Mouse (Mus musculus) splenic B cell, adult 2 months (primary cell): ENCODE measurements at regions not wholly inside any gene's neighbourhood (a gene's known extent, or its start where the extent isn't known, plus 50 kb on each side); places are given as distances from the start of the nearest gene placed in this dataset.
A peak's percentile ranks its signal among the peaks of the same experiment; 100 is the strongest.

Source experiments
- DNase-seq: peaks from one replicate; pipeline ENCODE4 v3.0.0-alpha.2; 2011; ENCODE audit warnings: low read depth, low spot score
- H3K27me3 ChIP-seq: 2 replicates; pipeline ENCODE4 v1.6.1; 2012; ENCODE audit warnings: mild to moderate bottlenecking, low read length, moderate library complexity, mixed read lengths; ENCODE audit not compliant: control insufficient read depth, poor library complexity, insufficient read depth, severe bottlenecking
- H3K36me3 ChIP-seq: 2 replicates; pipeline ENCODE4 v1.6.1; 2012; ENCODE audit warnings: mild to moderate bottlenecking, low read length, moderate library complexity, mixed read lengths; ENCODE audit not compliant: control insufficient read depth, poor library complexity, insufficient read depth, severe bottlenecking

GRCm38 (mm10) chr3:149625497-149625896, 635.1 kb upstream of the Adgrl2 start:
- H3K36me3 ChIP-seq: no peaks in the 10 kb centered on the region
- DNase-seq: no peak
- no peaks in the 10 kb centered on the region for H3K27me3 ChIP-seq

GRCm38 (mm10) chr3:149625066-149625465, 634.7 kb upstream of the Adgrl2 start:
- no peaks in the 10 kb centered on the region for H3K36me3 ChIP-seq
- no peaks in the 10 kb centered on the region for H3K27me3 ChIP-seq
- DNase-seq: no peak

GRCm38 (mm10) chr3:149623851-149624532, 633.6 kb upstream of the Adgrl2 start:
- H3K27me3 ChIP-seq: no peaks in the 10 kb centered on the region
- no peaks in the 10 kb centered on the region for H3K36me3 ChIP-seq
- DNase-seq: peak; percentile 77

GRCm38 (mm10) chr3:149603865-149604264, 613.5 kb upstream of the Adgrl2 start:
- Histone ChIP-seq H3K36me3 (no peaks in the 10 kb centered on the region), H3K27me3 (no peaks in the 10 kb centered on the region)
- no peak for DNase-seq

- no peak for DNase-seq
- H3K36me3 ChIP-seq: no peaks in the 10 kb centered on the region
- H3K27me3 ChIP-seq: no peaks in the 10 kb centered on the region
These were observed 610.9 kb upstream of the Adgrl2 start for GRCm38 (mm10) chr3:149601276-149601675.

GRCm38 (mm10) chr3:149594470-149594869, 604.1 kb upstream of the Adgrl2 start:
- Histone ChIP-seq H3K36me3 (no peaks in the 10 kb centered on the region), H3K27me3 (no peaks in the 10 kb centered on the region)
- DNase-seq: no peak

- Histone ChIP-seq H3K36me3 (no peaks in the 10 kb centered on the region), H3K27me3 (no peaks in the 10 kb centered on the region)
- no peak for DNase-seq
These were observed 595.4 kb upstream of the Adgrl2 start for GRCm38 (mm10) chr3:149585769-149586168.

GRCm38 (mm10) chr3:149581141-149581540, 590.8 kb upstream of the Adgrl2 start:
- Histone ChIP-seq H3K27me3 (no peaks in the 10 kb centered on the region), H3K36me3 (no peaks in the 10 kb centered on the region)
- no peak for DNase-seq

GRCm38 (mm10) chr3:149575678-149576077, 585.3 kb upstream of the Adgrl2 start:
- Histone ChIP-seq H3K36me3 (no peaks in the 10 kb centered on the region), H3K27me3 (no peaks in the 10 kb centered on the region)
- no peak for DNase-seq

- Histone ChIP-seq H3K27me3 (no peaks in the 10 kb centered on the region), H3K36me3 (no peaks in the 10 kb centered on the region)
- no peak for DNase-seq
These were observed 576.5 kb upstream of the Adgrl2 start for GRCm38 (mm10) chr3:149566853-149567252.

GRCm38 (mm10) chr3:149550231-149550951, 560.0 kb upstream of the Adgrl2 start:
- no peak for DNase-seq
- no peaks in the 10 kb centered on the region for H3K36me3 ChIP-seq
- no peaks in the 10 kb centered on the region for H3K27me3 ChIP-seq

GRCm38 (mm10) chr3:149547045-149547444, 556.7 kb upstream of the Adgrl2 start:
- Histone ChIP-seq H3K36me3 (no peaks in the 10 kb centered on the region), H3K27me3 (no peaks in the 10 kb centered on the region)
- peak; percentile 18 for DNase-seq

GRCm38 (mm10) chr3:149546256-149546655, 555.9 kb upstream of the Adgrl2 start:
- no peak for DNase-seq
- H3K36me3 ChIP-seq: no peaks in the 10 kb centered on the region

GRCm38 (mm10) chr3:149534183-149534582, 543.8 kb upstream of the Adgrl2 start:
- Histone ChIP-seq H3K27me3 (no peaks in the 10 kb centered on the region), H3K36me3 (no peaks in the 10 kb centered on the region)
- DNase-seq: no peak

More at GRCm38 (mm10) chr3:149546256-149546655, 555.9 kb upstream of the Adgrl2 start:
- H3K27me3 ChIP-seq: no peaks in the 10 kb centered on the region

- no peak for DNase-seq
- Histone ChIP-seq H3K36me3 (no peaks in the 10 kb centered on the region), H3K27me3 (no peaks in the 10 kb centered on the region; the same call in 1 of the 2 replicates)
These were observed 539.8 kb upstream of the Adgrl2 start for GRCm38 (mm10) chr3:149530026-149530607.
